Mouse (Mus musculus): Measurements from ENCODE around the gene Ptpn20.

Ptpn20 gene

GRCm38 (mm10) chr14:33673350-33674087 lies 84.5 kb downstream of the Ptpn20 start:
- DNase-seq (ENCODE audit: low spot score in 2 of 2), result no peak

DNA sequence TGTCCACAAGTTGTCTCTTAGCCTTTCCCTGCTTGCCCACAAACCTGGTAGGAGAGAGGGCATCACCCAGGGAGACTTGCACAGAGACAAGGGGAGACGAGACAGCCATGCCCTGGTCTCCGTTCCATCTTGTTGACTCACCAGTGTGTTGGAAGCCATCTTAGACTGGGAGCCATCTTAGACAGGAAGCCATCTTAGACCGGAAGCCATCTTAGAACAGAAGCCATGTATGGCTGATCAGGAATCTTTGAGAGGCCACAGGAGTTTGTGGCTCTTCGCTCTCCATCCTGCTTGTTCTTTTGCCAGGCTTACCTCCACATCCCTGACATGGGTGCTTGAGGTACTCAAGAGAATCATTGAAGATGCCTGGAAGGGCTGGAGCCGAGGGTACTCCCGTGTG lies 89.0 kb downstream of the Ptpn20 start:
- no peak for DNase-seq (ENCODE audit: low spot score in 2 of 2)

DNA sequence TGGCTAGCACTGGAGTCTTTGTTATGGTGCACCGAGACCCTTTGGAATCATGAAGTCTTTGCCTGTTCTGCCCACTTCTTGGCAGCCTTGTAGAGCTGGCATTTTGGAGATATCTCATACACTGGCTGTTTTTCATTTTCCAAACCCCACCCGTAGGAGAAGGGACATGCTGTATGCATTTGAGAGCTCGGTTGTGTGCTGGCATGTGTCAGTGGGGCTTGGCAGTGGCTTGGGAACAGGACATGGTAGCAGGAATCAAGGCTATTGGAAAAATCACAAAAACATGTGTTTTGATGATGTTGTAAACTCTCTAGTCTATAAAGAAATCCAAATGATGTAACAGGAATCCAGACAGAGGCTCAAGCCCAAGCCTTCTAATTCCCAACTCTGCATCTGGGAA lies 89.7 kb downstream of the Ptpn20 start:
- no peak for DNase-seq (ENCODE audit: low spot score in 2 of 2)

GRCm38 (mm10) chr14:33680621-33681020 lies 91.6 kb downstream of the Ptpn20 start:
- no peak for DNase-seq (ENCODE audit: low spot score in 2 of 2)

DNA sequence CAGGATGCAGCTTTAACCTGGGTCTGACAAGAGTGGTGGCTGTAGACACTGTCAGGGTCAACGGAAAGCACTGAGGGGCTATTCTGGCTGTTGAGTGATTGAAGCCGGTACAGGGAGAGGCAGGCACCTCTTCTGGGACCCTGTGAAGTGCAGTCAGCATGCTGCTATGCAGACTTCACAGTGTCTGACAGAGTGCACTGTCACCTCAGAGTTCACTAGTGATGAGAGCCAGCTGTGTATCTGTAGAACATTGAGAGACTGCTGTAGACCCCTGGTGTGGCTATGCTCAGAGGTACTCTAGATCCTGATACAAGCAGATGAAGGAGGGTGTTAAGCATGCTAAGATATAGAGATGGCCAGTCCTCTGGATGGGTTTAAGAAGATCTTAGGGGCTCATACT lies 93.8 kb downstream of the Ptpn20 start:
- no peak for DNase-seq (ENCODE audit: low spot score in 2 of 2)

DNA sequence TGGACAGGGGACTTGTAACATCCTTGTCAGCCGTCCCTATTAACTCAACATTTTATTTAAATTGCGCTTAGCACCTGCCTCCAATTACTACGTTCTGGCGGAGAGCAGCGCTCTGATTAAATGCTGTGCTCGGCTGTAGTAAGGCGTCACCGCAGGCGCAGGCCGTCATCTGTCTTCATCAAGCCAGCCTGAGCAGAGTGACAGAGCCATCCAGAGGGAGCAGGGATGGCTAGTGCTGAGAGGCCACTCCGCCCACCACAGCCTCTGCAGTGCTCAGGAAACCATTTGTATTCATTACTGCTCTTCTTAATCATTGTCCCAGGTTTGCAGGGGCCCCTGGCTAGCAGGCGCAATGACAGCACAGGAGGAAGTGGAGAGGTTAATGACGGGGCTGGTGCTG lies 94.7 kb downstream of the Ptpn20 start:
- no peak for DNase-seq (ENCODE audit: low spot score in 2 of 2)

DNA sequence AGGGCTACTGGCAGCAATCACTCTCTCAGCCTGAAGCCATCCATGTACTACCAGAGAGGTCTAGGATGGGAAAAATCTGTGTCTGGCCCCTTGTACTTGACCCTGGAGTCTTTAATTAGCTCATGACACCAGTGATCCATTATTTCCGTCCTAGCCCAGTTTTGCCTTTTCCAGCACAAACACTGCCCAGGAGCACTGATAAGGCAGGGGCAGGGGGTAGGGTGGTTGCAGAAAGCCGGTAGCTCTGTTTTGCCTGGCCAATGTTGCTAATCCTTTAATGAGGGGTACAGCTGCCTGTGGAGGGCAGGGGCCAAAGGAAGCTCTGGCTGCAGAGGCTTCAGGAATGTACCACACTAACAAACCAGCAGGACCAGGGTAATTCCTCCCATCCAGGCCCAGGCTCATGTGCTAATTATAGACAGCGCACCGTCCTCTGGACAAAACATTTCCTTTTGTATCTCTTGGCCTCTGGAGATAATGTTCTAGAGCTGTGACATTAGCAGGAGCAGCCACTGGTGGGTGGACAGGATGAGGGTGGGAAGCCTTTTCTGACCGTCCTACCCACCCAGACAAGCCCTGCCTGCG lies 98.5 kb downstream of the Ptpn20 start:
- DNase-seq (ENCODE audit: low spot score in 2 of 2), result no peak

- DNase-seq (ENCODE audit: low spot score in 2 of 2), result no peak
Observed at GRCm38 (mm10) chr14:33689044-33689443, 100.0 kb downstream of the Ptpn20 start.
